Mouse (Mus musculus) R1 (cell line): Measurements from ENCODE around the gene Hist1h1a.
A peak's percentile ranks its signal among the peaks of the same experiment; 100 is the strongest.
"Not testable (repeated sequence)": the region's sequence is repeated elsewhere in the genome, so short reads cannot be mapped to it uniquely, and the experiment has no call there.

ENCODE experiments used
- DNase-seq: peaks from one replicate; pipeline ENCODE4 v3.0.0-alpha.2; 2018; ENCODE audit warnings: low read depth, low spot score

The Hist1h1a gene

GRCm38 (mm10) chr13:23759916-23760239 is 3.6 kb upstream of the Hist1h1a start:
- no peak for DNase-seq

GRCm38 (mm10) chr13:23760240-23760971 is 3.1 kb upstream of the Hist1h1a start:
- peak; percentile 88 for DNase-seq

GRCm38 (mm10) chr13:23760972-23761864 is 2.2 kb upstream of the Hist1h1a start, which contains the start of gene Hist1h4a:
Gene Hist1h4a, minus strand, starts transcription at chr13:23761230.
- DNase-seq = peak; percentile 99

- peak; percentile 95 for DNase-seq
These were observed 1.3 kb upstream of the Hist1h1a start, which contains the start of gene Hist1h3a for GRCm38 (mm10) chr13:23761871-23762821. Gene Hist1h3a, minus strand, starts transcription at chr13:23762386.

DNA sequence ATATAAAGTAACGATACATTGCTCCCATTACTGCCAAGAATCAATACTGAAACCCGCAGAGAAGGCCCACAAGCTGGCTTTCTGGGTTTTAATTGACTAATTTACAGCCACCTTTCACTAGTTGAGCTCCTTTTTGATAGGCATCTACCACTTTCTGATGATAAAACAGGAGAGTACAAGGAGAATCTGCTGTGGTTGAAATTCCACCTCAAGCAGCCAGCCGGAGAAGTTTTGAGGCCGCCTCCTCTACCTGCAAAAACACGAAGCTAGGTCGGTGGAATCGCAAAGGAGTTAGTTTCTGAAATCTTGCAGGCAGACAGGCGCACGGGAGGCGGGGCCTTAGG is 252 bp upstream of the Hist1h1a start:
- DNase-seq = no peak

DNA sequence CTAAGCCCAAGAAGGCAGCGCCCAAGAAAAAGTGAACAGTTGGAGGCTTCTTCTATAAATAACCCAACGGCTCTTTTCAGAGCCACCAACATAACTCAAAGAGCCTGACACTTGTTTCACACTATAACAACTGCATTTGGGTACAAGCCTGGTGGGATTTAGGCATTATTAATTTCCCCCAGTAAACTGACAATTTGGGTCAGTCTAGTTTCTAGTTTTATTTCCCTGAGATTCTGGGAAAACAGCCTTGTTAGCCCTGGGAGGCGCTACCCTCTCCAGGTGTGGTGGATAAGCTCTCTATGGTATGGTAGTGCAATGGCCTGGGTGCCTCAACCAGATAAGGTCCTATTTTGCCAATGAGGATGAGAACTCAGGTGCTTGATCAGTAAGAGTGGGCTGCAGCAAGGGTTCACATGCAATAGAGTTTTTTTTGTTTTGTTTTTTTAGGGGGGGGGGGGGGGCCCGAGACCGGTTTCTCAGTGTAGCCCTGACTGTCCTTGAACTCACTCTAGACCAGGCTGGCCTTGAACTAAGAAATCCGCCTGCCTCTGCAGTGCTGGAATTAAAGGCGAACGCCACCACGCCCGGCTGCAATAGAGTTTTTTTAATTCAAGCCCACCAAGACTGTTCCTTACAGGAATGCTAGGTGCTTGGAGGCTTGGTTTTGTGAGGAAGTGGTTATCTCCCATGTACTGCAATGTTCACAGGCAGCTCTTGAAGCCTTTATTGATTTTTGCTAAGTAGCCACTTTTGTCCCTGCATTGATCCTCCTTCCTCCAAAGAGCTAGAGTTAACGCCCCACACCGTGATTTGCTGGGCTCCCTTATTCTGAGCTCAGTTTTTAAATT is 1.1 kb downstream of the Hist1h1a start:
- peak; percentile 75 for DNase-seq

DNA sequence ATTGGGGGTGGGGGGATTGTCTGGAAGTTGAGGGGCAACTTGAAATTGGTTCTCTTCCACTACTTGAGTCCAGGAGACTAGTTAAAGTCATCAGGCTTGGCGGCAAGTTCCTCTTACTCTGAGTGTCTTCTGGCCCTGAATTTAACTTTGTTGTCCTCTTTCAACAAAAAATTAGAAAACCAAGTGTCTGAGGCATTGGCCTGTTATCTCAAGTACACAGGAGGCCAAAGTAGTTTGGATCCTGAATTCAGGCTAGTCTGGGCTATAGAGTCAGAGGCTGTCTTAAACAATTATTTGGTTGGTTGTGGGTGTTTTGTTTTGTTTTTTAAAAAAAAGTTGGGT is 1.7 kb downstream of the Hist1h1a start:
- no peak for DNase-seq

DNA sequence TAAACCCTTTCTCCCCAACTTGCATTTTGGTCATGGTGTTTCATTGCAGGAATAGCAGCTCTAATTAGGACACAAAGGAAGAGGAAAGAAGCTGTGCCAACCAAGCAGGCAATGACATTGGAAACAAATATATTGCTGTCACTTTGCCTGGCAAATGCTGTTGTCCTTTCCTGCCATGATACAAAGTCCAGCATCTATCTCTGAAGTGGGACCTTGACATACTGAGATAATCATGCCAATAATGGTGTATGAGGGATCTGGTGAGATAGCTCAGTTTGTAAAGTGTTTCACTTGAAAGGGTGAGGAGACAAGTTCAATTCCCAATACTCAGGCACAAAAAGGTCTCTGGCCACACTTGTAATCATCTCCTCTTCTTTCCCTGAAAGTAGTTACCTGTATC is 3.3 kb downstream of the Hist1h1a start:
- no peak for DNase-seq

- no peak for DNase-seq
These were observed 5.5 kb downstream of the Hist1h1a start for GRCm38 (mm10) chr13:23768834-23769397.

DNA sequence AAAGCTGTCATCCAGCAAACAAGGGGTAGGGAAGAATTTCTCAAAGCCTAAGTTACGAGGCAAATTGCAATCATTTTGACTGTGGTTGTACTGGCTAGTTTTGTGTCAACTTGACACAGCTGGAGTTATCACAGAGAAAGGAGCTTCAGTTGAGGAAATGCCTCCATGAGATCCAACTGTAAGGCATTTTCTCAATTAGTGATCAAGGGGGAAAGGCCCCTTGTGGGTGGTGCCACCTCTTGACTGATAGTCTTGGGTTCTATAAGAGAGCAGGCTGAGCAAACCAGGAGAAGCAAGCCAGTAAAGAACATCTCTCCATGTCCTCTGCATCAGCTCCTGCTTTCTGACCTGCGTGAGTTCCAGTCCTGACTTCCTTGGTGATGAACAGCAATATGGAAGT is 6.1 kb downstream of the Hist1h1a start, which contains the start of gene Trim38:
TSS of gene Trim38 (plus strand) at position 301 of the 400 bp plus-strand sequence.
- DNase-seq = not testable (repeated sequence)

DNA sequence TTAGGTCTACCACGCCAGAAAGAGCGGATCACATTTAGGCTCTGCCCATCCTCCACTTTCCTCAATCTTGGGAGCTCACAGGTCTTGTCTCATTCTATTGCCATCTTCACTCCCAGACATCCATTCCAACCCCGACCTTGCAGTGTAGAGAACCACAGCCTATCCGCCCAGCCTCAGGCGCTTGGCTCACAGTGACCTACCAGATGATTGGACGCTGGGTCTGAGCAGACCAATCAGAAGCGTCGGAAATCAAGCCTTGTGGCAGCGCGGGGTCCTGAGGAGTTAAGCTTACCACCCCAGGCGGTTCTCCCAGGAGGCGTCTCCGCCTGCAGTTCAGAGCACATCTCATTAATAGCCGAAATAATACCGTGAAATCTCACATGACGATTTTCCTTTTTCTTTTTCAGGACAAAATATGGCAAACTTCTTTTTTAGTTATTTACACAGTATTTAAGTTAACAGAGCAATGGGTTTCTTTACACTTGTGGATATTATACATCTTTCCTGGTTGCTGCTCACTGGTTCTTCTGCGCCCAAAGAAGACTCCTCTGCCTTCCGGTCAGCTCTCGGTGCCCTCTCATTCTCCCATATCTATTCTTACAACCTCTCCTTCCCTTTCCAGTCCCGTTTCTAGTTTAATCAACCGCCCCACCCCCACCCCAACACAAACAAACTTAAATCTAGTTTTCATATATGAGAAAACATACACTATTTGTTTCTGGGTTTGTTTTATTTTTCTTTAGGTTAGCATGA is 9.3 kb downstream of the Hist1h1a start:
- peak; percentile 95 for DNase-seq

DNA sequence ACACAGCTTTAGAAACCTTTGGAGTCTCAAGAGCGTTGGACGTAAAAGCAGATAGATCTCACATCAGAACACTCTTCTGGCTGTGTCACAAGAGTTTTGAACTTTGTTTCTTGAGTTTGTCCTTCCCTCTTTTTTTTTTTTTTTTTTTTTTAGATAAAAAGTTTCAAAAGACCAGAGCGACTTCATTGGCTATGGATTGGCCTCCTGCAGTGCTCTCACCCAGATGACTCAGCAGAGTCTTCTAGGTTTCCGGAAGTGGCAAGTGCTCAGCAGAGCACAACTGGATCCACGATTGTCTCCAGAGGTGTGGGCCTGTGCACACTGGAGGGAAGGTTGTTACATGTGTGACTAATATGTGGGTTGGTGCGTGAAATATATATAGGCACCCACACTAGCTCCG is 14.9 kb downstream of the Hist1h1a start:
- peak; percentile 68 for DNase-seq

GRCm38 (mm10) chr13:23779025-23779424 is 15.6 kb downstream of the Hist1h1a start:
- no peak for DNase-seq

- DNase-seq = peak; percentile 60
These were observed 29.1 kb downstream of the Hist1h1a start for GRCm38 (mm10) chr13:23792520-23792919.

GRCm38 (mm10) chr13:23799405-23799804 is 35.9 kb downstream of the Hist1h1a start:
- DNase-seq = no peak

DNA sequence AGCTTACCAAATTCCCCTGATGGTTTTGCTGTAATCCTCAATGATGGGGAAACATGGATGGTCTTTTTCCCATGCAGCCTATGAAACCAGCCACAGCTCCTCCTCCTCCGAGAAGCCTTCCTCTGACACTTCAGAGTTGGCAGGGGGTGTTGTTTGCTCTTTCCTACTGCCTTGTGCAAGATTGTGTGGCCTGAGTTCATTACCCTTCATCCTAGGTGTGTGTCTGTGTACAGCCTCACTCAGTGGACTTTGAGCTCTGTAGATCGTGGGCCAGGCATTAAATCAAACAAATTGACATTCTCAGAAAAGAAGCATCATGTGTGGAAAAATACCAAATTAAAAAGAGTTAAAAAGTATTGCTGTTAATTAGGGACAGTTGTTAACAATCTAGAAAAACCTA is 41.1 kb downstream of the Hist1h1a start:
- DNase-seq = no peak

GRCm38 (mm10) chr13:23806422-23807052 is 43.1 kb downstream of the Hist1h1a start, which contains the start of gene Slc17a2:
Gene Slc17a2, plus strand, starts transcription at chr13:23806993.
- no peak for DNase-seq
